Mouse (Mus musculus): ENCODE measurements around the gene Scrn2. TPM values are rescaled to one million over a fixed set of nuclear protein-coding genes. Genes with fewer than 3 reads are reported as not detected.

The Scrn2 gene
- total and polyA plus RNA-seq, 2 experiments, result 41.9 to 56.6 TPM

DNA sequence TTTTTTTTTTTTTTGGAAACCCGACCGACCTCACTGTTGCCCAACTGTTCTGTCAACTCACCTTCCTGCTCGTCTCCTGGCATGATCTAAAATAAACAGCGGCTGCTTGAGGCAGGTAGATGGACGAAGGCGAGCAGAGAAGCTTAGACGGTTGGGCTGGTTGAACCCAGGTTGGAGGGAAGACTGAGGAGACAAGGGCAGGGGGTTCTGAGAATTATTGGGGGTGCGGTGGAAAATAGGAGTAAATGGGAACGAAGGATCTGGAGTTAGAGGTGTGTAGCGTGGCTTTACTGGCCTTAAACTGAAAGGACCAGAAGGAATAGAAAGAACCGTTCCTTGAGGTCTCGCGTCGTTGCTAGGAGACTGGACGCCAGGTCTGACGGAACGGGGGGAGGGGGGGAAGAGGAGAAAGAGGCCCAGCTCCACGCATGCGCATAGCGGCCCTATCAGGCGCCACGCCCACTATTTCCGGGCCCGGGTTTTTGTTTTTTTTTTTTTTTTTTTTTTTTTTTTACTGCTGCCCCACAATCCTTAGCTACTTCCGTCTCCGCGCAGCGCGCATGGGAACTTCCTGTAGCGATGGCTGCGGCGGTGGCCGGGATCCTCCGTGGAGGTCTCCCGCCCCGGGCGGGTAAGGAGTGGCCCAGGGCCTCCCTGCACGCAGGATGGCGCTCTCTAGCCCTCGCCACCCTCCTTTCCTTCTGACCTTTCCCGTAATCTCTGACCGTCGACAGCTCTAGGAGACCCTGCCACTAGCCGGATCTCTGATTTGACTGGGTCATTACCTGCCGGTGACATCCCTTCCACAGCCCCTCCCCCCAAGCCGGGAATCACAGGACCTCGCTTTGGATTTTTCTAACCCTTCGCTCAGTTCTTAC, 11.5 kb downstream of the Scrn2 start, which contains the start of the genes Lrrc46 and Mrpl10:
Lrrc46 (minus strand) TSS at position 386 of the 878 bp plus-strand sequence.
Mrpl10 (plus strand) TSS at position 539 of the 878 bp plus-strand sequence.
- DNase-seq (ENCODE audit: extremely low read depth, low read depth, low spot score), result peak; percentile 75
- no peaks in the 10 kb centered on the region for H3K27me3 ChIP-seq (ENCODE audit: control insufficient read depth, insufficient read depth, low read length)
- peak; percentile 56 for TF ChIP-seq POLR2A (IDR thresholded peaks at IDR 0.05; ENCODE audit: extremely low read depth, insufficient read depth, low read length)
- no peak for TF ChIP-seq CTCF (IDR thresholded peaks at IDR 0.05; ENCODE audit: low read depth, low read length)
- H3K36me3 ChIP-seq (ENCODE audit: control insufficient read depth, insufficient read depth, low read length), result no peaks in the 10 kb centered on the region
- peak within 1 kb of the TSS; percentile 85 for H3K4me3 ChIP-seq (ENCODE audit: insufficient read depth, low read depth, low read length)
- peaks cover 3% of the 10 kb centered on the region; the same call in 1 of the 2 replicates for H3K79me2 ChIP-seq (ENCODE audit: control insufficient read depth, insufficient read depth, low read length)
- H3K4me1 ChIP-seq (ENCODE audit: control insufficient read depth, insufficient read depth, low read length), result peaks cover 6% of the 10 kb centered on the region
- WGBS, result under 1% methylated on average over 48 of the region's 48 CpGs
- peak within 1 kb of the TSS; percentile 60 for H3K27ac ChIP-seq (replicated peaks; ENCODE audit: insufficient read depth, low read depth, low read length)
- H3K9ac ChIP-seq (ENCODE audit: low read depth, low read length), result peak within 1 kb of the TSS; percentile 90

DNA sequence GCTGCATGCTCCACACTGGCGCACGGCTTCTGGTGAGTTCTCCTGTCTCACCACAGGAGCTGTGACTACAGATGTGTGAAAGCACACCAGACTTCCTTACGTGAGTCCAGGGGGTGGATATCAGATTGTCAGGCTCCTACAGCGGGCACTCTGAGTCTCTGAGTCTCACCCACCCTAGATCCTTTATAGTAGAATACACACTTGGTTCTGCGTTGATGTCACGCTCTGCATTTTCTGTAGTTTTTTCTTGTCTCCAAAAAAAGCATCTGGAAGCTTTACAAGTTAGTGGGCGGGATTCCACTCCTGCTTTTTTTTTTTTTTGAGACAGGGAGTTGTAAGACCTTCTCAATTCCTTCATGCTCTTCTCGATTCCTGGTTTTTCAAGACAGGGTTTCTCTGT, 15.2 kb downstream of the Scrn2 start:
- WGBS, result 95% methylated on average over 8 of the region's 8 CpGs
- TF ChIP-seq CTCF (IDR thresholded peaks at IDR 0.05; ENCODE audit: low read depth, low read length) (no peak), POLR2A (IDR thresholded peaks at IDR 0.05; ENCODE audit: extremely low read depth, insufficient read depth, low read length) (no peak)
- no peaks in the 10 kb centered on the region for H3K27me3 ChIP-seq (ENCODE audit: control insufficient read depth, insufficient read depth, low read length)

DNA sequence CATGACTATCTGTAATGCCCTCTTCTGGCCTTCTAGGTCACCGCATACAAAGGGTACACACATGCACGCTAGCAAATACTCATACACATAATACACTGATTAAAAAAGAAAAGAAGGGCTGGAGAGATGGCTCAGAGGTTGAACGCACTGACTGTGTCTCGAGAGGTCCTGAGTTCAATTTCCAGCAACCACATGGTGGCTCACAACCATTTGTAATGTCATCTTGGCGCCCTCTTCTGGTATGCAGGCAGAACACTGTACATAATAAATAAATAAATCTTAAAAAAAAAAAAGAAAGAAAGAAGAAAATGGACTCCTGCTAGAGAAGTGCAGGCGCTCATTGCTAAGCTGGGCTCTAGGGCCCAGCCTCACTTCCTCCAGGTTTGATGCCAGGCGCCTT, 16.1 kb downstream of the Scrn2 start:
- H3K36me3 ChIP-seq (ENCODE audit: control insufficient read depth, insufficient read depth, low read length), result no peaks in the 10 kb centered on the region
- H3K4me3 ChIP-seq (ENCODE audit: insufficient read depth, low read depth, low read length), result no peak overlapping the region
- DNase-seq (ENCODE audit: extremely low read depth, low read depth, low spot score), result no peak
- H3K79me2 ChIP-seq (ENCODE audit: control insufficient read depth, insufficient read depth, low read length), result peaks cover 3% of the 10 kb centered on the region; the same call in 1 of the 2 replicates
- TF ChIP-seq POLR2A (IDR thresholded peaks at IDR 0.05; ENCODE audit: extremely low read depth, insufficient read depth, low read length) (no peak), CTCF (IDR thresholded peaks at IDR 0.05; ENCODE audit: low read depth, low read length) (0 out of 2 replicates have a peak, but pooled peaks have one; percentile 14)
- no peak overlapping the region for H3K27ac ChIP-seq (replicated peaks; ENCODE audit: insufficient read depth, low read depth, low read length)
- peaks cover 7% of the 10 kb centered on the region for H3K4me1 ChIP-seq (ENCODE audit: control insufficient read depth, insufficient read depth, low read length)
- WGBS, result 91% methylated on average over 7 of the region's 7 CpGs
- H3K27me3 ChIP-seq (ENCODE audit: control insufficient read depth, insufficient read depth, low read length), result no peaks in the 10 kb centered on the region
- no peak overlapping the region for H3K9ac ChIP-seq (ENCODE audit: low read depth, low read length)

More for the DNA sequence above, 15.2 kb downstream of the Scrn2 start:
- Histone ChIP-seq H3K4me3 (ENCODE audit: insufficient read depth, low read depth, low read length) (no peak overlapping the region), H3K79me2 (ENCODE audit: control insufficient read depth, insufficient read depth, low read length) (peaks cover 3% of the 10 kb centered on the region; the same call in 1 of the 2 replicates), H3K4me1 (ENCODE audit: control insufficient read depth, insufficient read depth, low read length) (peaks cover 6% of the 10 kb centered on the region), H3K27ac (replicated peaks; ENCODE audit: insufficient read depth, low read depth, low read length) (no peak overlapping the region), H3K36me3 (ENCODE audit: control insufficient read depth, insufficient read depth, low read length) (no peaks in the 10 kb centered on the region), H3K9ac (ENCODE audit: low read depth, low read length) (no peak overlapping the region)
- no peak for DNase-seq (ENCODE audit: extremely low read depth, low read depth, low spot score)

DNA sequence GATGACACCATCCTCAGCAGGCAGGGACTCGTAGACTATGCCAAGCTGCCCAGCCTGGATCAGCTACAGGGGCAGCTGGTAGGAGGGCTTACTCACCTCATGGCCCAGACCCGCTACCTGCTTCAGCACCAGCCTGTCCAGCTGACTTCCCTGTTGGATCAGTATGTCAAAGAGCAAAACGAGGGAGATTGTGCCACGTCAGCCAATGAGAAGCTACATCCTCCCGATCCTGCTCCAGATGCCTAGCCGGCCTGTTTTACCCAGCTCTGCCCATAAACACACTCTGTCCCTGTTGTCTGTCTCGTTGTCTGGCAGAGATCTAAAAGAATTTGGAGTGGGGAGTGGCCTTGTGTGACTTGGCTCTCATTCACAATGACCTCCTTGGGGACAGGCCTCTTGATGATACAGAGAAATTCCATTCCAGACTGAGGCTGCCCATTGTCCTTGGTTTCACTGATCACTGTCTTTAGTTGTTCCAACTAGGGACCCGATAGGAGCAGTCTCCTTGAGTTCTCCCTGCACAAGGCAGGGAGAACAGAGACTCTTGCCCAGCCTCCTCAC, 18.4 kb downstream of the Scrn2 start:
- no peak for TF ChIP-seq CTCF (IDR thresholded peaks at IDR 0.05; ENCODE audit: low read depth, low read length)
- no peak for TF ChIP-seq POLR2A (IDR thresholded peaks at IDR 0.05; ENCODE audit: extremely low read depth, insufficient read depth, low read length)
- Histone ChIP-seq H3K36me3 (ENCODE audit: control insufficient read depth, insufficient read depth, low read length) (no peaks in the 10 kb centered on the region), H3K79me2 (ENCODE audit: control insufficient read depth, insufficient read depth, low read length) (no peaks in the 10 kb centered on the region), H3K27ac (replicated peaks; ENCODE audit: insufficient read depth, low read depth, low read length) (no peak overlapping the region), H3K9ac (ENCODE audit: low read depth, low read length) (no peak overlapping the region), H3K4me1 (ENCODE audit: control insufficient read depth, insufficient read depth, low read length) (peaks cover 8% of the 10 kb centered on the region), H3K27me3 (ENCODE audit: control insufficient read depth, insufficient read depth, low read length) (no peaks in the 10 kb centered on the region), H3K4me3 (ENCODE audit: insufficient read depth, low read depth, low read length) (no peak overlapping the region)
- 72% methylated on average over 8 of the region's 8 CpGs for WGBS
- DNase-seq (ENCODE audit: extremely low read depth, low read depth, low spot score), result no peak

DNA sequence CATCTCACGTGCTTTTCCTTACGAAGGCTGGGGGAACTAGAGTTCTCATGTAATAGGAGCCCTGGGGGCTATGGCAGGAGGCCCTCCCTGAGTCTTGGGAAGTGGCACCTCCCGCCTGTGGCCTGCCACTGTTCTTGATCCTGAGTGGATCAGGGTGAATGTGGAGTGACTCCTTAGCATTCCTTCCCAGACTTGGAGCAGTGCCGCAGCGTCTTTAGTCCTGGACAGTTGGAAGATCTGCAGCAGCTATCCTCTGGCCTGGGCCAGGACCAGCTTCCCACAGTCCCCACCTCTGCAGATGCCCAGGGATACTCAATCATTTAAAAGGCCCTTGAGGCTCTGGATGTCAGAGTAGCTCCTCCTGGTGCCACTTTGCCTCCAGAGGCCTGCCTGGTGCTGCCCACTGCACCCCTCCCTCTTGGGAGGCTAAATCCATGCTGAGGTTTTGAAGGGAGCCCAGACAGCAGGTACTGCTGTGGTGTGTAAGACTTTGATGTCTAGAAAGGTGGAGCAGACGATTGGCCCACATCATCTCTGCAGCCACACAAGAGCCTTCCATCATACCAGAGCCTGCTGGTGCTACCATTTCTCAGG, 19.9 kb downstream of the Scrn2 start:
- H3K4me1 ChIP-seq (ENCODE audit: control insufficient read depth, insufficient read depth, low read length), result peaks cover 8% of the 10 kb centered on the region
- no peaks in the 10 kb centered on the region for H3K79me2 ChIP-seq (ENCODE audit: control insufficient read depth, insufficient read depth, low read length)
- TF ChIP-seq POLR2A (IDR thresholded peaks at IDR 0.05; ENCODE audit: extremely low read depth, insufficient read depth, low read length) (no peak), CTCF (IDR thresholded peaks at IDR 0.05; ENCODE audit: low read depth, low read length) (no peak)
- no peaks in the 10 kb centered on the region for H3K27me3 ChIP-seq (ENCODE audit: control insufficient read depth, insufficient read depth, low read length)
- H3K9ac ChIP-seq (ENCODE audit: low read depth, low read length), result no peak overlapping the region
- 85% methylated on average over 6 of the region's 6 CpGs for WGBS
- no peak overlapping the region for H3K27ac ChIP-seq (replicated peaks; ENCODE audit: insufficient read depth, low read depth, low read length)
- no peak overlapping the region for H3K4me3 ChIP-seq (ENCODE audit: insufficient read depth, low read depth, low read length)
- no peak for DNase-seq (ENCODE audit: extremely low read depth, low read depth, low spot score)
- H3K36me3 ChIP-seq (ENCODE audit: control insufficient read depth, insufficient read depth, low read length), result no peaks in the 10 kb centered on the region

Data from liver, adult 2 months (tissue).